Comparison of ENCODE assay signal across 13 mouse cellular contexts in the genomic region with DNA sequence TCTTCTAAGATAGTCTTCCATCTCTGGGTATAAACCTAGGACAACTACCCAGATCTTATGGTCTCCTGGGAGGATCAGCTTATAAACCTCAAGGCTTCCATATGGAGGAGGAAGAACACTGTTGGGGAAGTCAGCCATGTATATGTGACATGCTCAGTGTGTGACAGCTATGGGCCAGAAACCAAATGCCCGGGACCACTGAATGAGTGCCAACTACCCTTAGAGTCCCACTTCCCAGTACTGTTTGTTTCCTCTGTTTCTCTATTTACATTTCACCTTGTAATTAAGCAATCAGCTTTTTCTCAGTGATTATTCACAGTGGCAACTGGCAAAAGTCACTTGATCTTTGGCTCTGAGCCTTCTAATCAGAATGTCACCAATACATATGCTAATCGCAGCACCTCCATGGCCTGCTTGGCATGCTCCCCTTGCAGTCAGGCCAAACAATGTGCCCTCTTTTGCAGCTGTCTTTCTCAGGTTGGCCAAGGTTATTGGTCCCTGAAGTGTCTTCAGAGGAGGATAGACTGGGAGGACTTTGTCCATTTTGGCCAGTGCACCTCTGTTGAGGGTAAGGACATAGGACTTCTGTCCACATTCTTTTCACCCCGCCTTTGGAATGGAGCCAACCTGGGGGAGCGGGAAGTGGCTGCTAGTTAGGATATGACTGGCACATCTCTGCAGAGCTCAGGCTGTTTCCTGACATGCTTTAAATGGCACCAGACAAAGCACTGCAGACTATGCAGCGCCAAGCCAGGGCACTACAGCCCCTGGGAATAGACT. TPM values are rescaled to one million over a fixed set of nuclear protein-coding genes. Genes with fewer than 3 reads are reported as not detected.
A peak's percentile ranks its signal among the peaks of the same experiment; 100 is the strongest.
DNase-seq lines count a peak whose midpoint lies in the region; ATAC-seq and TF ChIP-seq lines count a peak whose summit lies in the region.
"Had no signal": no experiment of that assay in that cellular context is flagged by ENCODE, and none has a peak within 500 bp of the region (broad histone marks: within the 10 kb centered on the region; RNA-seq: fewer than 3 reads in every experiment).

No protein-coding gene starts in this region.

- ATAC-seq in heart, embryonic 11.5 days (replicated peaks; ENCODE audit: insufficient number of reproducible peaks, low FRiP score, low TSS enrichment) = no peak
- peak; percentile 90 for ATAC-seq in hindbrain, postnatal 0 days

- no peaks in the 10 kb centered on the region for H3K27me3 ChIP-seq in heart, embryonic 11.5 days (ENCODE audit: control insufficient read depth, insufficient read depth, low read length)
- H3K27me3 ChIP-seq in hindbrain, postnatal 0 days (ENCODE audit: insufficient read depth, low read length) = no peaks in the 10 kb centered on the region
- H3K27me3 ChIP-seq: embryonic facial prominence, embryonic 12.5 days; liver, embryonic 13.5 days had no signal

- no peak overlapping the region for H3K4me3 ChIP-seq in heart, embryonic 11.5 days (ENCODE audit: low read depth, low read length)
- no peak overlapping the region for H3K4me3 ChIP-seq in lung, adult 2 months (replicated peaks; ENCODE audit: extremely low read depth, low read depth, low read length)
- H3K4me3 ChIP-seq in hindbrain, postnatal 0 days (ENCODE audit: low read length) = no peak overlapping the region
- H3K4me3 ChIP-seq: embryonic facial prominence, embryonic 12.5 days; liver, embryonic 13.5 days had no signal

- no peak overlapping the region for H3K9ac ChIP-seq in heart, embryonic 11.5 days (ENCODE audit: low read depth, low read length)
- H3K9ac ChIP-seq in hindbrain, postnatal 0 days (replicated peaks; ENCODE audit: low read length) = no peak overlapping the region
- H3K9ac ChIP-seq: embryonic facial prominence, embryonic 12.5 days; liver, embryonic 13.5 days had no signal

- H3K36me3 ChIP-seq in heart, embryonic 11.5 days (ENCODE audit: control insufficient read depth, insufficient read depth, low read length) = no peaks in the 10 kb centered on the region
- no peaks in the 10 kb centered on the region for H3K36me3 ChIP-seq in hindbrain, postnatal 0 days (ENCODE audit: insufficient read depth, low read length)
- H3K36me3 ChIP-seq: embryonic facial prominence, embryonic 12.5 days; liver, embryonic 13.5 days had no signal

- H3K4me2 ChIP-seq in heart, embryonic 11.5 days = no peak overlapping the region
- no peak overlapping the region for H3K4me2 ChIP-seq in hindbrain, postnatal 0 days (ENCODE audit: low read depth, low read length)
- H3K4me2 ChIP-seq: embryonic facial prominence, embryonic 12.5 days; liver, embryonic 13.5 days had no signal

- DNase-seq in heart, adult 8-10 months (ENCODE audit: low spot score) = peak; percentile 5
- peak; percentile 19 to 37 for DNase-seq in lung, postnatal 4 days
- no peak for DNase-seq in lung, adult 2 months
- peak; percentile 71 for DNase-seq in brain, embryonic 14.5 days (ENCODE audit: low read depth)
- DNase-seq in hindbrain, postnatal 0 days (ENCODE audit: low spot score) = peak; percentile 75
- no peak for DNase-seq in ovary, postnatal 10 days (ENCODE audit: low spot score)
- no peak for DNase-seq in urinary bladder, postnatal 25 days (ENCODE audit: low spot score)
- DNase-seq: adrenal gland, postnatal 25 days; cerebellum, adult 2 months; liver, embryonic 13.5 days had no signal

- no peak for TF ChIP-seq POLR2A in lung, adult 2 months (IDR thresholded peaks at IDR 0.05; ENCODE audit: borderline replicate concordance, extremely low read depth, low read depth, low read length)
- TF ChIP-seq POLR2A in brain, embryonic 14.5 days (IDR thresholded peaks at IDR 0.05; ENCODE audit: borderline replicate concordance, extremely low read depth, insufficient read depth, insufficient read length, poor library complexity, severe bottlenecking) = no peak

- no peak for TF ChIP-seq CTCF in lung, adult 2 months (IDR thresholded peaks at IDR 0.05; ENCODE audit: insufficient read depth, low read length)
- no peak for TF ChIP-seq CTCF in brain, embryonic 14.5 days (IDR thresholded peaks at IDR 0.05; ENCODE audit: borderline replicate concordance, extremely low read depth, insufficient read depth, insufficient read length)
- no peak for TF ChIP-seq CTCF in hindbrain, postnatal 0 days (IDR thresholded peaks at IDR 0.05; ENCODE audit: low read depth)

- WGBS in heart, embryonic 11.5 days (ENCODE audit: insufficient replicate concordance) = 72% methylated on average over 5 of the region's 5 CpGs
- 46% methylated on average over 5 of the region's 5 CpGs for WGBS in lung, adult 2 months
- 29% methylated on average over 5 of the region's 5 CpGs for WGBS in hindbrain, postnatal 0 days

- no peaks in the 10 kb centered on the region for H3K4me1 ChIP-seq in heart, embryonic 11.5 days (ENCODE audit: control insufficient read depth, insufficient read depth, low read length)
- no peaks in the 10 kb centered on the region for H3K4me1 ChIP-seq in lung, adult 2 months (ENCODE audit: control insufficient read depth, insufficient read depth, low read length)
- no peaks in the 10 kb centered on the region; the same call in 1 of the 2 replicates for H3K4me1 ChIP-seq in hindbrain, postnatal 0 days (ENCODE audit: insufficient read depth, low read length)
- H3K4me1 ChIP-seq: embryonic facial prominence, embryonic 12.5 days; liver, embryonic 13.5 days had no signal

- H3K9me3 ChIP-seq in heart, embryonic 11.5 days (replicated peaks; ENCODE audit: control insufficient read depth, low read length) = no peaks in the 10 kb centered on the region
- H3K9me3 ChIP-seq in hindbrain, postnatal 0 days (ENCODE audit: low read length) = no peaks in the 10 kb centered on the region
- H3K9me3 ChIP-seq: embryonic facial prominence, embryonic 12.5 days; liver, embryonic 13.5 days had no signal

- no peak overlapping the region for H3K27ac ChIP-seq in heart, embryonic 11.5 days (ENCODE audit: low read depth, low read length)
- H3K27ac ChIP-seq in hindbrain, postnatal 0 days = no peak overlapping the region
- H3K27ac ChIP-seq: embryonic facial prominence, embryonic 12.5 days; liver, embryonic 13.5 days had no signal

RNA-seq across cellular contexts. Expression of a gene that starts 29.7 kb away (rescaled TPM):
- under 1 TPM; 0.03 to 0.25 (median 0.10) TPM for total RNA-seq in heart, adult 8-10 months (2022)
- 0.15 and 0.33 TPM in 2 replicates for polyA plus RNA-seq in heart, embryonic 11.5 days (2014; fragmentation: Nextera tagmentation; extraction: Ambion mirVana)
- polyA plus RNA-seq in lung, adult 2 months (2012; rRNA removed) = 0.12 and 0.19 TPM in 2 replicates
- 3.9 and 6.9 TPM in 2 replicates for polyA plus RNA-seq in brain, embryonic 14.5 days (2012; rRNA removed)
- 51.5 and 58.0 TPM in 2 replicates for total RNA-seq in hindbrain, postnatal 0 days (2014; rRNA removed)
- polyA plus RNA-seq in hindbrain, postnatal 0 days (2015; fragmentation: Nextera tagmentation; extraction: Ambion mirVana) = 5.4 and 6.0 TPM in 2 replicates
- polyA plus RNA-seq: heart, embryonic 14.5 days had no signal

Comparison
In these comparisons a context has a peak if more than half of its experiments do, and no peak if none do; other contexts are left out.
1. DNase-seq: peak in heart, adult 8-10 months (single experiment), lung, postnatal 4 days (2 of 2), brain, embryonic 14.5 days (single experiment) and hindbrain, postnatal 0 days (single experiment); none in lung, adult 2 months (single experiment), ovary, postnatal 10 days (single experiment) and urinary bladder, postnatal 25 days (single experiment).